Mouse (Mus musculus) liver, embryonic 11.5 days (tissue): ENCODE data around the gene Ksr1. TPM values are rescaled to one million over a fixed set of nuclear protein-coding genes. Genes with fewer than 3 reads are reported as not detected.

Experiments used
- ATAC-seq: fragments of 200-750 bp; cut with Nextera tagmentation; replicated peaks from 2 replicates; pipeline ENCODE4 v1.8.0; 2017; ENCODE audit warnings: moderate number of reproducible peaks, mild to moderate bottlenecking, moderate TSS enrichment, moderate library complexity; ENCODE audit not compliant: low FRiP score
- DNase-seq: peaks from one replicate; pipeline ENCODE4 v3.0.0-alpha.2; 2017; ENCODE audit warnings: low spot score
- H3K27ac ChIP-seq: fragments of 300-500 bp; sonication (generic); 2 replicates; pipeline ENCODE4 v1.5.1; 2014; ENCODE audit warnings: mild to moderate bottlenecking, low read depth, low read length, control low read depth
- H3K27me3 ChIP-seq: fragments of 300-500 bp; sonication (generic); replicated peaks from 2 replicates; pipeline ENCODE4 v1.6.1; 2014; ENCODE audit warnings: low read length, mixed read lengths; ENCODE audit not compliant: control insufficient read depth, insufficient read depth
- H3K36me3 ChIP-seq: fragments of 300-500 bp; sonication (generic); 2 replicates; pipeline ENCODE4 v1.6.1; 2014; ENCODE audit warnings: mild to moderate bottlenecking, low read length, moderate library complexity, mixed read lengths; ENCODE audit not compliant: control insufficient read depth, insufficient read depth
- H3K4me1 ChIP-seq: fragments of 300-500 bp; sonication (generic); replicated peaks from 2 replicates; pipeline ENCODE4 v1.6.1; 2014; ENCODE audit warnings: low read length, mixed read lengths; ENCODE audit not compliant: control insufficient read depth, insufficient read depth
- H3K4me2 ChIP-seq: fragments of 300-500 bp; sonication (generic); 2 replicates; pipeline ENCODE4 v1.6.1; 2014; ENCODE audit warnings: mild to moderate bottlenecking, control low read depth, moderate library complexity
- H3K4me3 ChIP-seq: fragments of 300-500 bp; sonication (generic); 2 replicates; pipeline ENCODE4 v1.5.1; 2014; ENCODE audit warnings: low read depth, low read length, control low read depth
- H3K9ac ChIP-seq: fragments of 300-500 bp; sonication (generic); 2 replicates; pipeline ENCODE4 v1.6.1; 2014; ENCODE audit warnings: low read depth, low read length, control low read depth
- H3K9me3 ChIP-seq: fragments of 300-500 bp; sonication (generic); 2 replicates; pipeline ENCODE4 v1.6.1; 2016; ENCODE audit warnings: low read length, inconsistent platforms, mixed read lengths; ENCODE audit not compliant: control insufficient read depth
- WGBS: fragments of 180-500 bp; shearing (Covaris S2); extraction: QIAGEN DNeasy Blood & Tissue Kit; methylation state at CpG from one replicate; pipeline ENCODE4 v1.1.7; 2014; 5-methylcytosine and 5-hydroxymethylcytosine counted together
- polyA plus RNA-seq: library from polyadenylated mRNA; unstranded; fragments of >200 nt; fragmentation: Nextera tagmentation; extraction: Ambion mirVana; gene quantifications from 2 replicates; pipeline ENCODE4 v1.2.1, GENCODE M21; 2014

Gene Ksr1
- polyA plus RNA-seq, 1 experiment from 2014 or later = 5.0 TPM

- WGBS = 55% methylated on average over 5 of the region's 5 CpGs
- H3K9ac ChIP-seq = no peak overlapping the region
- no peaks in the 10 kb centered on the region for H3K4me1 ChIP-seq
- no peak overlapping the region for H3K4me2 ChIP-seq
- no peaks in the 10 kb centered on the region for H3K27me3 ChIP-seq
- H3K9me3 ChIP-seq = no peaks in the 10 kb centered on the region
- no peak overlapping the region for H3K27ac ChIP-seq
- DNase-seq = no peak
- no peaks in the 10 kb centered on the region for H3K36me3 ChIP-seq
- H3K4me3 ChIP-seq = no peak overlapping the region
- no peak for ATAC-seq
Measured at GRCm38 (mm10) chr11:79152696-79153095, 6.5 kb upstream of the Ksr1 start.

- no peak for ATAC-seq
- WGBS = 67% methylated on average over 7 of the region's 7 CpGs
Measured at GRCm38 (mm10) chr11:79151874-79152273, 5.7 kb upstream of the Ksr1 start.

GRCm38 (mm10) chr11:79150301-79150700 lies 4.1 kb upstream of the Ksr1 start:
- no peaks in the 10 kb centered on the region for H3K27me3 ChIP-seq

More at GRCm38 (mm10) chr11:79151874-79152273, 5.7 kb upstream of the Ksr1 start:
- H3K36me3 ChIP-seq = no peaks in the 10 kb centered on the region
- H3K9me3 ChIP-seq = no peaks in the 10 kb centered on the region
- no peak overlapping the region for H3K4me3 ChIP-seq
- no peak for DNase-seq
- no peak overlapping the region for H3K27ac ChIP-seq
- H3K4me2 ChIP-seq = no peak overlapping the region
- H3K27me3 ChIP-seq = no peaks in the 10 kb centered on the region
- H3K4me1 ChIP-seq = 0 out of 2 replicates have a peak, but pooled peaks cover 1% of the 10 kb centered on the region
- H3K9ac ChIP-seq = no peak overlapping the region

GRCm38 (mm10) chr11:79149295-79149694 lies 3.1 kb upstream of the Ksr1 start:
- Histone ChIP-seq H3K4me3 (no peak overlapping the region), H3K9me3 (no peaks in the 10 kb centered on the region), H3K4me1 (peaks cover 3% of the 10 kb centered on the region; the same call in 1 of the 2 replicates), H3K36me3 (no peaks in the 10 kb centered on the region), H3K4me2 (no peak overlapping the region), H3K27ac (no peak overlapping the region), H3K27me3 (no peaks in the 10 kb centered on the region), H3K9ac (no peak overlapping the region)
- WGBS = 50% methylated on average over 4 of the region's 4 CpGs
- ATAC-seq (no peak), DNase-seq (no peak)

More at GRCm38 (mm10) chr11:79150301-79150700, 4.1 kb upstream of the Ksr1 start:
- Histone ChIP-seq H3K4me2 (no peak overlapping the region), H3K9ac (no peak overlapping the region), H3K4me1 (0 out of 2 replicates have a peak, but pooled peaks cover 3% of the 10 kb centered on the region), H3K4me3 (no peak overlapping the region), H3K9me3 (no peaks in the 10 kb centered on the region), H3K27ac (no peak overlapping the region), H3K36me3 (no peaks in the 10 kb centered on the region)
- 62% methylated on average over 3 of the region's 3 CpGs for WGBS
- ATAC-seq = no peak
- no peak for DNase-seq

GRCm38 (mm10) chr11:79148783-79149182 lies 2.6 kb upstream of the Ksr1 start:
- DNase-seq = no peak
- Histone ChIP-seq H3K4me1 (peaks cover 7% of the 10 kb centered on the region; the same call in 1 of the 2 replicates), H3K27ac (no peak overlapping the region), H3K9ac (no peak overlapping the region), H3K27me3 (no peaks in the 10 kb centered on the region), H3K36me3 (no peaks in the 10 kb centered on the region), H3K4me3 (no peak overlapping the region), H3K9me3 (no peaks in the 10 kb centered on the region), H3K4me2 (no peak overlapping the region)
- WGBS = 75% methylated on average over 4 of the region's 4 CpGs
- no peak for ATAC-seq

- H3K4me3 ChIP-seq = peak overlapping the region; percentile 74
- DNase-seq (peak; percentile 60), ATAC-seq (peak; percentile 41)
- H3K4me2 ChIP-seq = peak overlapping the region; percentile 82
- no peaks in the 10 kb centered on the region for H3K36me3 ChIP-seq
- no peaks in the 10 kb centered on the region for H3K9me3 ChIP-seq
- peak overlapping the region; percentile 82 for H3K9ac ChIP-seq
- peaks cover 24% of the 10 kb centered on the region for H3K4me1 ChIP-seq
- no peaks in the 10 kb centered on the region for H3K27me3 ChIP-seq
- H3K27ac ChIP-seq = peak overlapping the region; percentile 49
- under 1% methylated on average over 60 of the region's 62 CpGs for WGBS
Measured at GRCm38 (mm10) chr11:79145283-79146265, 633 bp downstream of the Ksr1 start.

- Histone ChIP-seq H3K9ac (peak overlapping the region; percentile 82; the same call in 1 of the 2 replicates), H3K27ac (no peak overlapping the region), H3K4me3 (peak overlapping the region; percentile 74), H3K4me1 (peaks cover 24% of the 10 kb centered on the region), H3K4me2 (peak overlapping the region; percentile 82), H3K9me3 (no peaks in the 10 kb centered on the region), H3K36me3 (no peaks in the 10 kb centered on the region), H3K27me3 (no peaks in the 10 kb centered on the region)
- ATAC-seq (no peak), DNase-seq (no peak)
- 92% methylated on average over 1 of the region's 1 CpGs for WGBS
Measured at GRCm38 (mm10) chr11:79144741-79145140, 1.5 kb downstream of the Ksr1 start.

GRCm38 (mm10) chr11:79144043-79144591 lies 2.1 kb downstream of the Ksr1 start:
- peaks cover 24% of the 10 kb centered on the region for H3K4me1 ChIP-seq
- no peak for ATAC-seq

More at GRCm38 (mm10) chr11:79144043-79144591, 2.1 kb downstream of the Ksr1 start:
- Histone ChIP-seq H3K9ac (no peak overlapping the region), H3K9me3 (no peaks in the 10 kb centered on the region), H3K27me3 (no peaks in the 10 kb centered on the region), H3K36me3 (no peaks in the 10 kb centered on the region), H3K4me3 (no peak overlapping the region), H3K4me2 (peak overlapping the region; percentile 82), H3K27ac (no peak overlapping the region)
- 79% methylated on average over 2 of the region's 2 CpGs for WGBS
- no peak for DNase-seq
